Mouse (Mus musculus) CH12.LX (cell line): ENCODE measurements around the gene Tead2.

Source experiments
- ETS1 ChIP-seq: conservative IDR thresholded peaks from 2 replicates; pipeline ENCODE4 v1.6.1; 2012; ENCODE audit warnings: low read depth, mild to moderate bottlenecking, inconsistent platforms, low read length, improper control_type of control experiment, moderate library complexity
- MAX ChIP-seq: IDR thresholded peaks from 2 replicates; pipeline ENCODE4 v1.6.1; 2011; ENCODE audit warnings: low read length, improper control_type of control experiment

- TF ChIP-seq ETS1, result peak; percentile 35
- TF ChIP-seq MAX, result no peak
These were observed 6.1 kb downstream of the Tead2 start for GRCm38 (mm10) chr7:45221680-45222079.
